Mouse (Mus musculus) kidney, postnatal 36 days (tissue): ENCODE results near the gene Tmem255a.

Source experiments
- DNase-seq, 2 experiments: peaks; one replicate each; pipeline ENCODE4 v3.0.0; 2021 to 2022; ENCODE audit warnings: mixed read lengths in 2 of 2

Tmem255a gene

GRCm38 (mm10) chrX:38165315-38165714 lies 86.9 kb downstream of the Tmem255a start:
- no peak for DNase-seq

- no peak for DNase-seq
Observed at GRCm38 (mm10) chrX:38159097-38159496, 93.1 kb downstream of the Tmem255a start.
